Mouse (Mus musculus) CH12.LX (cell line): Measurements from ENCODE around the gene Plp2. TPM values are rescaled to one million over a fixed set of nuclear protein-coding genes. Genes with fewer than 3 reads are reported as not detected.

ENCODE experiments used
- DNase-seq: peaks from one replicate; pipeline ENCODE4 v3.0.0-alpha.2; 2013; ENCODE audit errors: extremely low read depth
- H3K27ac ChIP-seq: 2 replicates; pipeline ENCODE4 v1.5.1; 2012; ENCODE audit warnings: low read depth, mild to moderate bottlenecking, control low read depth, moderate library complexity; ENCODE audit not compliant: insufficient read depth
- H3K27me3 ChIP-seq: replicated peaks from 2 replicates; pipeline ENCODE3; 2012; ENCODE audit warnings: inconsistent platforms
- H3K36me3 ChIP-seq, 2 experiments: replicated peaks in 1 of 2; 2 replicates each; pipeline versions ENCODE3 to v1.6.1; 2012; ENCODE audit warnings: inconsistent platforms in 1 of 2, low read length in 1 of 2, mild to moderate bottlenecking in 1 of 2, mixed read lengths in 1 of 2, moderate library complexity in 1 of 2; ENCODE audit not compliant: control insufficient read depth in 1 of 2, insufficient read depth in 1 of 2
- H3K4me1 ChIP-seq, 2 experiments: 2 replicates each; pipeline ENCODE4 v1.6.1; 2012; ENCODE audit warnings: inconsistent platforms in 1 of 2, moderate library complexity in 1 of 2; ENCODE audit not compliant: insufficient read depth in 2 of 2, control insufficient read depth in 1 of 2
- H3K4me2 ChIP-seq: 2 replicates; pipeline ENCODE4 v1.6.1; 2012; ENCODE audit warnings: low read depth, mild to moderate bottlenecking, control low read depth; ENCODE audit not compliant: poor library complexity, insufficient read depth, severe bottlenecking
- H3K4me3 ChIP-seq, 3 experiments: fragments of 150-350 bp in 1 of 3; sonication (generic) in 1 of 3; replicated peaks in 1 of 3; 2 replicates each; pipeline versions ENCODE3 to v1.5.1; 2011 to 2012; ENCODE audit warnings: low read depth in 2 of 3, low read length in 2 of 3, mild to moderate bottlenecking in 2 of 3, moderate library complexity in 2 of 3, control low read depth in 1 of 3, improper control_type of control experiment in 1 of 3, inconsistent platforms in 1 of 3, mixed read lengths in 1 of 3; ENCODE audit not compliant: poor library complexity in 1 of 3
- H3K79me2 ChIP-seq: replicated peaks from 2 replicates; pipeline ENCODE4 v1.6.1; 2012; ENCODE audit warnings: mild to moderate bottlenecking, moderate library complexity; ENCODE audit not compliant: control insufficient read depth, poor library complexity, insufficient read depth, severe bottlenecking; ENCODE audit errors: extremely low read depth
- H3K9ac ChIP-seq: 2 replicates; pipeline ENCODE4 v1.6.1; 2012; ENCODE audit warnings: low read depth, mild to moderate bottlenecking, control low read depth, moderate library complexity; ENCODE audit not compliant: insufficient read depth
- H3K9me3 ChIP-seq: replicated peaks from 2 replicates; pipeline ENCODE3; 2012; ENCODE audit warnings: low read length, inconsistent platforms, mixed read lengths
- BHLHE40 ChIP-seq: IDR thresholded peaks from 2 replicates; pipeline ENCODE4 v1.6.1; 2011; ENCODE audit warnings: mild to moderate bottlenecking, low read depth, low read length, improper control_type of control experiment
- CHD1 ChIP-seq: IDR thresholded peaks from 2 replicates; pipeline ENCODE4 v1.6.1; 2012; ENCODE audit warnings: low read depth, low read length, improper control_type of control experiment, inconsistent platforms
- CHD2 ChIP-seq: IDR thresholded peaks from 2 replicates; pipeline ENCODE4 v1.6.1; 2011; ENCODE audit warnings: low read length, improper control_type of control experiment
- CTCF ChIP-seq, 2 experiments: IDR thresholded peaks in 1 of 2; conservative IDR thresholded peaks in 1 of 2; 2 replicates each; pipeline ENCODE4 v1.5.1; 2011 to 2012; ENCODE audit warnings: low read depth in 2 of 2, low read length in 2 of 2, improper control_type of control experiment in 1 of 2, inconsistent platforms in 1 of 2, mild to moderate bottlenecking in 1 of 2, moderate library complexity in 1 of 2
- ELF1 ChIP-seq: IDR thresholded peaks from 2 replicates; pipeline ENCODE4 v1.6.1; 2014; ENCODE audit warnings: low read depth, mild to moderate bottlenecking, inconsistent platforms, low read length, improper control_type of control experiment
- ETS1 ChIP-seq: conservative IDR thresholded peaks from 2 replicates; pipeline ENCODE4 v1.6.1; 2012; ENCODE audit warnings: low read depth, mild to moderate bottlenecking, inconsistent platforms, low read length, improper control_type of control experiment, moderate library complexity
- HCFC1 ChIP-seq: IDR thresholded peaks from 2 replicates; pipeline ENCODE4 v1.6.1; 2012; ENCODE audit warnings: low read depth, mild to moderate bottlenecking, inconsistent platforms, low read length, improper control_type of control experiment
- IRF4 ChIP-seq: IDR thresholded peaks from 2 replicates; pipeline ENCODE4 v1.6.1; 2014; ENCODE audit warnings: low read depth, mild to moderate bottlenecking, inconsistent platforms, low read length, improper control_type of control experiment
- JUND ChIP-seq: conservative IDR thresholded peaks from 2 replicates; pipeline ENCODE4 v1.6.1; 2011; ENCODE audit warnings: low read depth, low read length, improper control_type of control experiment
- MAFK ChIP-seq: IDR thresholded peaks from 2 replicates; pipeline ENCODE4 v1.6.1; 2011; ENCODE audit warnings: low read length, improper control_type of control experiment; ENCODE audit not compliant: insufficient replicate concordance
- MAX ChIP-seq: IDR thresholded peaks from 2 replicates; pipeline ENCODE4 v1.6.1; 2011; ENCODE audit warnings: low read length, improper control_type of control experiment
- MAZ ChIP-seq: IDR thresholded peaks from 2 replicates; pipeline ENCODE4 v1.6.1; 2012; ENCODE audit warnings: low read depth, mild to moderate bottlenecking, inconsistent platforms, low read length, improper control_type of control experiment, moderate library complexity
- MEF2A ChIP-seq: IDR thresholded peaks from 2 replicates; pipeline ENCODE4 v1.6.1; 2014; ENCODE audit warnings: low read depth, mild to moderate bottlenecking, inconsistent platforms, low read length, improper control_type of control experiment, borderline replicate concordance
- MXI1 ChIP-seq: IDR thresholded peaks from 2 replicates; pipeline ENCODE4 v1.6.1; 2011; ENCODE audit warnings: mild to moderate bottlenecking, low read depth, low read length, improper control_type of control experiment
- MYC ChIP-seq: IDR thresholded peaks from 2 replicates; pipeline ENCODE4 v1.6.1; 2011; ENCODE audit warnings: low read depth, mild to moderate bottlenecking, improper control_type of control experiment, low read length
- NELFE ChIP-seq: IDR thresholded peaks from 2 replicates; pipeline ENCODE4 v1.6.1; 2011; ENCODE audit warnings: low read depth, low read length, improper control_type of control experiment
- NRF1 ChIP-seq: IDR thresholded peaks from 2 replicates; pipeline ENCODE4 v1.6.1; 2014; ENCODE audit warnings: low read depth, mild to moderate bottlenecking, inconsistent platforms, low read length, improper control_type of control experiment, moderate library complexity
- PAX5 ChIP-seq: IDR thresholded peaks from 2 replicates; pipeline ENCODE4 v1.6.1; 2012; ENCODE audit warnings: low read length, inconsistent platforms, mixed read lengths
- POLR2A ChIP-seq: IDR thresholded peaks from 2 replicates; pipeline ENCODE4 v1.6.1; 2011; ENCODE audit warnings: low read depth, mild to moderate bottlenecking, improper control_type of control experiment, low read length
- RAD21 ChIP-seq: IDR thresholded peaks from 2 replicates; pipeline ENCODE4 v1.6.1; 2011; ENCODE audit warnings: low read depth, mild to moderate bottlenecking, low read length, improper control_type of control experiment, moderate library complexity
- RCOR1 ChIP-seq: conservative IDR thresholded peaks from 2 replicates; pipeline ENCODE4 v1.6.1; 2012; ENCODE audit warnings: low read depth, mild to moderate bottlenecking, inconsistent platforms, low read length, improper control_type of control experiment
- TCF12 ChIP-seq: IDR thresholded peaks from 2 replicates; pipeline ENCODE4 v1.6.1; 2014; ENCODE audit warnings: low read depth, mild to moderate bottlenecking, inconsistent platforms, low read length, improper control_type of control experiment
- UBTF ChIP-seq: IDR thresholded peaks from 2 replicates; pipeline ENCODE4 v1.6.1; 2012; ENCODE audit warnings: low read depth, mild to moderate bottlenecking, inconsistent platforms, low read length, improper control_type of control experiment, moderate library complexity
- USF1 ChIP-seq: IDR thresholded peaks from 2 replicates; pipeline ENCODE4 v1.6.1; 2014; ENCODE audit warnings: low read depth, mild to moderate bottlenecking, inconsistent platforms, low read length, improper control_type of control experiment
- USF2 ChIP-seq: conservative IDR thresholded peaks from 2 replicates; pipeline ENCODE4 v1.6.1; 2011; ENCODE audit warnings: low read depth, low read length, improper control_type of control experiment
- ZC3H11A ChIP-seq: IDR thresholded peaks from 2 replicates; pipeline ENCODE4 v1.6.1; 2012; ENCODE audit warnings: low read depth, mild to moderate bottlenecking, inconsistent platforms, low read length, improper control_type of control experiment
- ZKSCAN1 ChIP-seq: IDR thresholded peaks from 2 replicates; pipeline ENCODE4 v1.6.1; 2012; ENCODE audit warnings: low read depth, inconsistent platforms, low read length, improper control_type of control experiment, borderline replicate concordance
- ZNF384 ChIP-seq: IDR thresholded peaks from 2 replicates; pipeline ENCODE4 v1.6.1; 2012; ENCODE audit warnings: low read depth, low read length, improper control_type of control experiment, inconsistent platforms
- dilution Hi-C: fragments of 300-500 bp; cut with MboI; formaldehyde crosslinking; loops from 2 replicates; pipeline ENCODE4 v1.14.3; 2020; ENCODE audit warnings: low sequenced_read_pairs; ENCODE audit not compliant: extremely low pct_unique_long_range_greater_than_20kb, extremely low pct_ligation_motif_present
- in situ Hi-C: fragments of 300-500 bp; cut with MboI; formaldehyde crosslinking; loops from 3 replicates; pipeline ENCODE4 v1.14.3; 2019; ENCODE audit warnings: low sequenced_read_pairs, low pct_ligation_motif_present, low pct_unique_long_range_greater_than_20kb, mixed read lengths
- polyA plus RNA-seq: library from polyadenylated mRNA; unstranded; fragments of >175 nt; gene quantifications from 2 replicates; pipeline ENCODE4 v1.2.1, GENCODE M21; 2012; ENCODE audit warnings: low read depth; ENCODE audit not compliant: insufficient read length
- total RNA-seq, 2 experiments: library from RNA; depleted of rRNA; stranded (reverse); fragments of 300-350 nt in 1 of 2; fragments of >200 nt in 1 of 2; gene quantifications; 2 replicates each; pipeline ENCODE4 v1.2.3; 2012 to 2014

The Plp2 gene
- total and polyA plus RNA-seq, 3 experiments, result 163 to 247 (median 173) TPM

- dilution Hi-C loops (no loop called here), in situ Hi-C loops (no loop called here)
Measured at GRCm38 (mm10) chrX:7658785-7659589, 12.2 kb downstream of the Plp2 start.

GRCm38 (mm10) chrX:7658031-7658784 lies 13.0 kb downstream of the Plp2 start:
- peak overlapping the region; percentile 58 to 70 (median 62) for H3K4me3 ChIP-seq
- no peaks in the 10 kb centered on the region for H3K79me2 ChIP-seq
- peak overlapping the region; percentile 59; the same call in 1 of the 2 replicates for H3K9ac ChIP-seq
- dilution Hi-C loops (no loop called here), in situ Hi-C loops (no loop called here)
- no peaks in the 10 kb centered on the region for H3K27me3 ChIP-seq
- H3K27ac ChIP-seq, result no peak overlapping the region
- peaks cover 3 to 17% of the 10 kb centered on the region in 2 experiments for H3K4me1 ChIP-seq
- peaks cover 11 to 15% of the 10 kb centered on the region in 2 experiments for H3K36me3 ChIP-seq
- TF ChIP-seq MAX (no peak), ETS1 (no peak), USF2 (no peak), MXI1 (no peak), ZNF384 (no peak), PAX5 (no peak), MEF2A (no peak), MAFK (no peak), USF1 (no peak), RCOR1 (no peak), RAD21 (no peak), TCF12 (no peak), CTCF (conservative IDR thresholded peaks at IDR 0.05 in 1 of 2, IDR thresholded peaks at IDR 0.05 in 1 of 2; ENCODE audit: low read depth in 2 of 2, low read length in 2 of 2) (no peak), IRF4 (no peak), CHD2 (no peak)
- no peaks in the 10 kb centered on the region for H3K9me3 ChIP-seq
- H3K4me2 ChIP-seq, result peak overlapping the region; percentile 67
- no peak for DNase-seq

More at GRCm38 (mm10) chrX:7658785-7659589, 12.2 kb downstream of the Plp2 start:
- H3K4me1 ChIP-seq, result peaks cover 3 to 12% of the 10 kb centered on the region in 2 experiments
- H3K4me3 ChIP-seq, result no peak overlapping the region
- no peaks in the 10 kb centered on the region for H3K27me3 ChIP-seq
- no peaks in the 10 kb centered on the region for H3K79me2 ChIP-seq
- no peak for TF ChIP-seq ELF1
- TF ChIP-seq USF2, result no peak
- TF ChIP-seq ZC3H11A, result no peak
- no peak for TF ChIP-seq UBTF
- no peak for TF ChIP-seq MAZ
- no peak for TF ChIP-seq NELFE
- no peak for TF ChIP-seq HCFC1
- no peak for TF ChIP-seq ZKSCAN1
- no peak for TF ChIP-seq BHLHE40
- no peak for TF ChIP-seq NRF1
- TF ChIP-seq CHD2, result no peak
- no peak for TF ChIP-seq POLR2A
- TF ChIP-seq JUND, result no peak
- no peak for TF ChIP-seq CHD1
- no peak for TF ChIP-seq PAX5
- no peak for TF ChIP-seq MXI1
- no peak for TF ChIP-seq MYC
- no peak for TF ChIP-seq ETS1
- TF ChIP-seq, all 38 proteins: peak for 0
- no peak for DNase-seq
- Histone ChIP-seq H3K9me3 (no peaks in the 10 kb centered on the region), H3K4me2 (0 out of 2 replicates have a peak overlapping the region, but pooled peaks have one; percentile 4), H3K36me3 (peaks cover 14 to 22% of the 10 kb centered on the region in 2 experiments), H3K27ac (no peak overlapping the region), H3K9ac (no peak overlapping the region)
